8 mouse cellular contexts compared by ENCODE assay signal in the genomic region with DNA sequence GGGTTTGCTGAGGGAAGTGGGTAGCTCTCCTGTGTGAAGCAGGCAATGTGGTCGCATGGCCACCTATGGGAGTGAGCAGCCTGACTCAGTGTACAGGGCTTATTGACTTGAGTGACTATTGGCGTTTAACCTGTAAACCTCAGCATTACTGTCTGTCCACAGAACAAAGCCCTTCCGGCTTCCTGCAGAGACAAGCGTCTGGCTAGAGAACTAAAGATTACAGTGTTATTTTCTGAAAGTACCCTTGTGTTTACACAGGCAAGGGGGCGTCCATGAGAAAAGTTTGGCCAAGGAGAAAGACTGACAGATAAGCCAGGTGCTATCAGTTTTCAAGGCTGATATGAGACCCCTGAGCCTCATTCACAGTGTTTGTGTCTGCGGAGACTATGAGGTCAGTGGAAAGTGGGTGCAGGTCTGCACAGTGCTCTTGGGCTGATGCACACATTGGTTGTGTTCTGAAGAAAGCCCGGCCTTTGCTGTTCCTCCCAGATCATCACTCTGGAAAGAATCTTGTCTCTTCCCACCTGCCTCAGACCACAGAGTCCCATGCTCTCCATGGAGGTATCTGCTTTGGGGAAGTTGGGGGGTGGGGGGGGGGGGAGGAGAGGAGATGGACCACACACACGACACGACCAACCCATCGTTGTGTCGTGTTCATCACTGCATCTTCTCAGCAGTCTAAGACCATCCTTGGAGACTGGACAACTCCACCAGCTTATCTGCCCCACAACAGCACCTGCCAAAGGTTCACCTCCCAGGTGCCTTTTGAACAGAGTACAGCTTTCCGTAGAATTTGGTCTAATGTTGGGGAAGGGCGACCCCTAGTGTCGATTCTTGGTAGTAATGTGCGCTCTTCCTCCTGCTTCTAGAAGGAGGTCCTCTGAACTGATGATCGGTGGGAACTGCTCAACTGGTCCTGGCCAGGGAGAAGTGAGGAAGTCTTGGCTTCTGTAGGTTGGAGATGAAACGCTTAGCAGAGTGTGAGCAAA. TPM values are rescaled to one million over a fixed set of nuclear protein-coding genes. Genes with fewer than 3 reads are reported as not detected.
DNase-seq lines count a peak whose midpoint lies in the region; ATAC-seq and TF ChIP-seq lines count a peak whose summit lies in the region.

No protein-coding gene starts in this region.

- no peak overlapping the region for H3K27ac ChIP-seq in bone marrow, adult 2 months (ENCODE audit: control insufficient read depth, insufficient read depth, low read depth, low read length, poor library complexity)
- no peak overlapping the region for H3K27ac ChIP-seq in embryonic facial prominence, embryonic 14.5 days (replicated peaks; ENCODE audit: low read depth, low read length)
- H3K27ac ChIP-seq in heart, embryonic 13.5 days (replicated peaks) = no peak overlapping the region
- H3K27ac ChIP-seq in kidney, embryonic 16.5 days (ENCODE audit: low read length) = no peak overlapping the region
- no peak overlapping the region for H3K27ac ChIP-seq in liver, embryonic 15.5 days (replicated peaks)
- no peak overlapping the region for H3K27ac ChIP-seq in neural tube, embryonic 12.5 days
- H3K27ac ChIP-seq in testis, adult 2 months (ENCODE audit: control insufficient read depth, insufficient read depth, low read depth, low read length) = no peak overlapping the region

- H3K36me3 ChIP-seq in embryonic facial prominence, embryonic 14.5 days (ENCODE audit: control insufficient read depth, insufficient read depth, low read length) = no peaks in the 10 kb centered on the region
- no peaks in the 10 kb centered on the region for H3K36me3 ChIP-seq in heart, embryonic 13.5 days
- H3K36me3 ChIP-seq in kidney, embryonic 16.5 days (ENCODE audit: insufficient read depth, low read length) = no peaks in the 10 kb centered on the region
- no peaks in the 10 kb centered on the region for H3K36me3 ChIP-seq in liver, embryonic 15.5 days (replicated peaks)
- H3K36me3 ChIP-seq in neural tube, embryonic 12.5 days = no peaks in the 10 kb centered on the region
- no peaks in the 10 kb centered on the region for H3K36me3 ChIP-seq in testis, adult 2 months (ENCODE audit: control insufficient read depth, insufficient read depth, low read length)

- no peak overlapping the region for H3K9ac ChIP-seq in embryonic facial prominence, embryonic 14.5 days (ENCODE audit: low read depth, low read length)
- H3K9ac ChIP-seq in heart, embryonic 13.5 days = no peak overlapping the region
- no peak overlapping the region for H3K9ac ChIP-seq in kidney, embryonic 16.5 days (replicated peaks; ENCODE audit: low read length)
- H3K9ac ChIP-seq in liver, embryonic 15.5 days = no peak overlapping the region
- H3K9ac ChIP-seq in neural tube, embryonic 12.5 days = no peak overlapping the region

- DNase-seq in CD4-positive helper T cell, adult 2 months (ENCODE audit: low read depth, low spot score) = peak; percentile 77
- DNase-seq in embryonic facial prominence, embryonic 14.5 days (ENCODE audit: low spot score) = peak; percentile 68

- no peak overlapping the region for H3K4me3 ChIP-seq in bone marrow, adult 2 months (replicated peaks; ENCODE audit: control insufficient read depth, low read depth, low read length)
- no peak overlapping the region for H3K4me3 ChIP-seq in embryonic facial prominence, embryonic 14.5 days (ENCODE audit: low read depth, low read length)
- H3K4me3 ChIP-seq in heart, embryonic 13.5 days = no peak overlapping the region
- no peak overlapping the region for H3K4me3 ChIP-seq in kidney, embryonic 16.5 days (ENCODE audit: low read length)
- H3K4me3 ChIP-seq in liver, embryonic 15.5 days (replicated peaks) = no peak overlapping the region
- H3K4me3 ChIP-seq in neural tube, embryonic 12.5 days = no peak overlapping the region
- H3K4me3 ChIP-seq in testis, adult 2 months (ENCODE audit: control insufficient read depth, low read depth, low read length) = no peak overlapping the region

- H3K4me2 ChIP-seq in embryonic facial prominence, embryonic 14.5 days (ENCODE audit: low read depth, low read length) = no peak overlapping the region
- H3K4me2 ChIP-seq in heart, embryonic 13.5 days = peak overlapping the region; percentile 45
- H3K4me2 ChIP-seq in kidney, embryonic 16.5 days (replicated peaks; ENCODE audit: low read depth, low read length) = no peak overlapping the region
- no peak overlapping the region for H3K4me2 ChIP-seq in liver, embryonic 15.5 days
- peak overlapping the region; percentile 24; the same call in 1 of the 2 replicates for H3K4me2 ChIP-seq in neural tube, embryonic 12.5 days (replicated peaks)

- H3K4me1 ChIP-seq in bone marrow, adult 2 months (ENCODE audit: control insufficient read depth, insufficient read depth, low read length) = no peaks in the 10 kb centered on the region; the same call in 1 of the 2 replicates
- no peaks in the 10 kb centered on the region for H3K4me1 ChIP-seq in embryonic facial prominence, embryonic 14.5 days (ENCODE audit: control insufficient read depth, insufficient read depth, low read length)
- H3K4me1 ChIP-seq in heart, embryonic 13.5 days = peaks cover 21% of the 10 kb centered on the region
- 0 out of 2 replicates have a peak, but pooled peaks cover 2% of the 10 kb centered on the region for H3K4me1 ChIP-seq in kidney, embryonic 16.5 days (ENCODE audit: insufficient read depth, low read length)
- H3K4me1 ChIP-seq in liver, embryonic 15.5 days (replicated peaks) = peaks cover 18% of the 10 kb centered on the region
- no peaks in the 10 kb centered on the region for H3K4me1 ChIP-seq in neural tube, embryonic 12.5 days
- H3K4me1 ChIP-seq in testis, adult 2 months (ENCODE audit: control insufficient read depth, insufficient read depth, low read length) = peaks cover 5% of the 10 kb centered on the region; the same call in 1 of the 2 replicates

- peak; percentile 54; the same call in 1 of the 2 replicates for TF ChIP-seq CTCF in bone marrow, adult 2 months (IDR thresholded peaks at IDR 0.05; ENCODE audit: control insufficient read depth, insufficient read depth, low read length)
- peak; percentile 59; the same call in 1 of the 2 replicates for TF ChIP-seq CTCF in testis, adult 2 months (IDR thresholded peaks at IDR 0.05; ENCODE audit: control insufficient read depth, insufficient read depth, insufficient replicate concordance, low read depth, low read length)

- no peak for TF ChIP-seq POLR2A in bone marrow, adult 2 months (IDR thresholded peaks at IDR 0.05; ENCODE audit: borderline replicate concordance, control insufficient read depth, low read depth, low read length)
- no peak for TF ChIP-seq POLR2A in testis, adult 2 months (IDR thresholded peaks at IDR 0.05; ENCODE audit: control insufficient read depth, low read depth, low read length)

- WGBS in bone marrow, adult 2 months = 26% methylated on average over 17 of the region's 17 CpGs
- 21% methylated on average over 16 of the region's 17 CpGs for WGBS in embryonic facial prominence, embryonic 14.5 days
- WGBS in heart, embryonic 13.5 days = 14% methylated on average over 17 of the region's 17 CpGs
- WGBS in kidney, embryonic 16.5 days = 27% methylated on average over 17 of the region's 17 CpGs
- WGBS in liver, embryonic 15.5 days (ENCODE audit: insufficient replicate concordance) = 18% methylated on average over 17 of the region's 17 CpGs
- 32% methylated on average over 17 of the region's 17 CpGs for WGBS in neural tube, embryonic 12.5 days

- peak; percentile 33; the same call in 1 of the 2 replicates for ATAC-seq in embryonic facial prominence, embryonic 14.5 days (ENCODE audit: low read depth)
- ATAC-seq in heart, embryonic 13.5 days (ENCODE audit: extremely low read depth, insufficient number of reproducible peaks, low FRiP score, low TSS enrichment) = peak; percentile 51; the same call in 1 of the 2 replicates
- ATAC-seq in kidney, embryonic 16.5 days (ENCODE audit: low FRiP score, low TSS enrichment) = peak; percentile 78
- ATAC-seq in liver, embryonic 15.5 days (ENCODE audit: insufficient read depth) = peak; percentile 28; the same call in 1 of the 2 replicates
- ATAC-seq in neural tube, embryonic 12.5 days (ENCODE audit: low FRiP score, low read depth) = peak; percentile 65

- no peaks in the 10 kb centered on the region for H3K27me3 ChIP-seq in embryonic facial prominence, embryonic 14.5 days (replicated peaks; ENCODE audit: control insufficient read depth, insufficient read depth, low read length)
- H3K27me3 ChIP-seq in heart, embryonic 13.5 days (replicated peaks) = no peaks in the 10 kb centered on the region
- no peaks in the 10 kb centered on the region for H3K27me3 ChIP-seq in kidney, embryonic 16.5 days (ENCODE audit: insufficient read depth, low read length)
- H3K27me3 ChIP-seq in liver, embryonic 15.5 days = no peaks in the 10 kb centered on the region
- H3K27me3 ChIP-seq in neural tube, embryonic 12.5 days (replicated peaks) = no peaks in the 10 kb centered on the region
- H3K27me3 ChIP-seq in testis, adult 2 months (ENCODE audit: control insufficient read depth, insufficient read depth, low read length) = no peaks in the 10 kb centered on the region

- H3K9me3 ChIP-seq in embryonic facial prominence, embryonic 14.5 days (ENCODE audit: control insufficient read depth, low read length) = no peaks in the 10 kb centered on the region
- H3K9me3 ChIP-seq in heart, embryonic 13.5 days = no peaks in the 10 kb centered on the region
- no peaks in the 10 kb centered on the region for H3K9me3 ChIP-seq in kidney, embryonic 16.5 days (ENCODE audit: low read length)
- no peaks in the 10 kb centered on the region for H3K9me3 ChIP-seq in liver, embryonic 15.5 days (replicated peaks)
- no peaks in the 10 kb centered on the region for H3K9me3 ChIP-seq in neural tube, embryonic 12.5 days

RNA-seq across cellular contexts. Expression of a gene that starts 40.0 kb away (rescaled TPM):
- 7.9 and 12.5 TPM in 2 replicates for polyA plus RNA-seq in bone marrow, adult 2 months (2011; ENCODE audit: insufficient read depth, insufficient read length, low replicate concordance, missing spikeins)
- polyA plus RNA-seq in embryonic facial prominence, embryonic 14.5 days (2014; fragmentation: Nextera tagmentation; extraction: Ambion mirVana) = 63.0 and 64.0 TPM in 2 replicates
- polyA plus RNA-seq in heart, embryonic 13.5 days (2015; fragmentation: Nextera tagmentation; extraction: Ambion mirVana) = 0.23 TPM in 1 of 2 replicates, not detected in the other
- polyA plus RNA-seq in kidney, embryonic 16.5 days (2015; fragmentation: Nextera tagmentation; extraction: Ambion mirVana) = 0.42 and 0.56 TPM in 2 replicates
- polyA plus RNA-seq in liver, embryonic 15.5 days (2015; fragmentation: Nextera tagmentation; extraction: Ambion mirVana) = not detected in 2 replicates
- 25.5 and 25.9 TPM in 2 replicates for polyA plus RNA-seq in neural tube, embryonic 12.5 days (2016; fragmentation: Nextera tagmentation; extraction: Ambion mirVana)
- 0.46 and 1.8 TPM in 2 replicates for polyA plus RNA-seq in testis, adult 2 months (2012; rRNA removed)

Comparison
In these comparisons a context has a peak if more than half of its experiments do, and no peak if none do; other contexts are left out.
1. ATAC-seq: peak in every context shown above with its lines; median percentile 78 in kidney, embryonic 16.5 days; 65 in neural tube, embryonic 12.5 days; 51 in heart, embryonic 13.5 days; 33 in embryonic facial prominence, embryonic 14.5 days; 28 in liver, embryonic 15.5 days.
2. H3K4me2 ChIP-seq: peak in heart, embryonic 13.5 days (single experiment) and neural tube, embryonic 12.5 days (single experiment); none in embryonic facial prominence, embryonic 14.5 days (single experiment), kidney, embryonic 16.5 days (single experiment) and liver, embryonic 15.5 days (single experiment).